Mouse (Mus musculus) C2C12 (cell line): ENCODE measurements around the gene Trim26.

Experiments
- CTCF ChIP-seq: IDR thresholded peaks from one replicate; pipeline ENCODE4 v1.5.1; 2011; ENCODE audit not compliant: control insufficient read depth, insufficient read depth, insufficient read length
- MAX ChIP-seq: IDR thresholded peaks from one replicate; pipeline ENCODE4 v1.6.1; 2011; ENCODE audit warnings: mild to moderate bottlenecking, control low read depth
- MYOD1 ChIP-seq: IDR thresholded peaks from one replicate; pipeline ENCODE4 v1.6.1; 2011; ENCODE audit warnings: low read depth; ENCODE audit not compliant: control insufficient read depth, insufficient read length

GRCm38 (mm10) chr17:36896583-36896982 is 59.6 kb downstream of the Trim26 start:
- TF ChIP-seq CTCF (no peak), MYOD1 (no peak), MAX (no peak)
